Comparison of ENCODE assay signal across 9 mouse cellular contexts in the genomic region with DNA sequence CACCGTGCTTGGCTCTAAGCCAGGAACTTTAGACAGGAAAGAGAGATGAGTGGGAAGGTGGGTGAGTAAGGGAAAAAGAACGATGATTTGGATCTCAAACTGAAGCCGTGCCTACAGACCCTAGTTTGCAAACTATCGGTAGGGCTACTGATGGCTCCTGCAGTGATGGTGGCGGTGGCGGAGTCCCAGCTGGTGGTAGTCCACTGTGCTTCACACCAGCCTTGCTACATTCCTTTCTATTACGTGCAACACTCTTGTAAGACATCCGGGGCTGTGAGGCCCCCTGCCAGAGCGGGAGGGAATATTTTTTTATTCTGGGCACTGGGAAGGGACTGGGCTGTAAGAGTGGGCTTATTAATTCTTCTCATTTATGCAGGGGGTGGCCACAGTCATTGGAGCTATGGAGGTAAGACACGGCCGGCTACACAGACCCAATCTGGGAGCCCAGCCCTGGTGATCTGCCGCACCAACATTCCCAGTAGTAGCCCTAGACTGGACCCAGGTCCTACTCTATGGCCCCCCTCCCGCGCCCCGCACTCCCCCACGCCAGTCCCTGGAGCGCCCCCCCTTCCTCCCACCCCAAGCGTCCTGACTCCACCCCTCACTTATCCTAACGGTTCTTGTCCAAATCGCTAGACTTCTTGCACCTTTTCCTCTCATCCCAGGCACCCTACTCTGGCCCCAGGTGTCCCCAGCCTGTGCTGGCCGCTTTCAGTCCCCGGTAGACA. TPM values are rescaled to one million over a fixed set of nuclear protein-coding genes. Genes with fewer than 3 reads are reported as not detected.
DNase-seq lines count a peak whose midpoint lies in the region; ATAC-seq and TF ChIP-seq lines count a peak whose summit lies in the region.
"Had no signal": no experiment of that assay in that cellular context is flagged by ENCODE, and none has a peak within 500 bp of the region (broad histone marks: within the 10 kb centered on the region; RNA-seq: fewer than 3 reads in every experiment).

No protein-coding gene starts in this region.

- intact Hi-C loops in gastrocnemius, adult 2 months (cut with DNase I): no loop called here

- in situ Hi-C loops in ES-E14 (cut with MboI; ENCODE audit: low sequenced_read_pairs in 2 of 2, unreplicated experiment in 2 of 2): no loop called here

- WGBS in hindbrain, embryonic 11.5 days: 9% methylated on average over 21 of the region's 22 CpGs
- 3% methylated on average over 21 of the region's 22 CpGs for WGBS in lung, postnatal 0 days

- H3K4me3 ChIP-seq in gastrocnemius, adult 2 months: peak overlapping the region; percentile 61
- peak overlapping the region; percentile 53 to 55 for H3K4me3 ChIP-seq in ES-E14 (ENCODE audit: insufficient read depth in 1 of 2, low read depth in 1 of 2, low read length in 2 of 2, poor library complexity in 1 of 2, severe bottlenecking in 1 of 2)
- H3K4me3 ChIP-seq in hindbrain, embryonic 11.5 days (ENCODE audit: low read depth, low read length): peak overlapping the region; percentile 19
- H3K4me3 ChIP-seq in lung, postnatal 0 days (ENCODE audit: low read depth, low read length): peak overlapping the region; percentile 43

- DNase-seq in gastrocnemius, adult 2 months: no peak
- DNase-seq in gastrocnemius, adult 18-20 months (ENCODE audit: low spot score): no peak
- no peak for DNase-seq in ES-E14 (ENCODE audit: low read depth, low spot score)
- no peak for DNase-seq in hindbrain, embryonic 11.5 days (ENCODE audit: low spot score)
- peak; percentile 75 for DNase-seq in lung, postnatal 0 days (ENCODE audit: low spot score)
- DNase-seq in c-Kit-positive CD71-positive TER-119-positive erythroid progenitor cells, embryonic 14.5 days (ENCODE audit: low spot score): no peak
- no peak for DNase-seq in layer of hippocampus, adult 11-12 months (ENCODE audit: low spot score)
- no peak for DNase-seq in thymus, postnatal 10 days (ENCODE audit: low spot score in 2 of 2)

- ATAC-seq in hindbrain, embryonic 11.5 days (ENCODE audit: low FRiP score): peak; percentile 27; the same call in 1 of the 2 replicates
- ATAC-seq in lung, postnatal 0 days: peak; percentile 74
- ATAC-seq: Patski had no signal

- no peak for TF ChIP-seq CTCF in gastrocnemius, adult 2 months (IDR thresholded peaks at IDR 0.05)
- TF ChIP-seq CTCF in lung, postnatal 0 days (IDR thresholded peaks at IDR 0.05): peak; percentile 43

- TF ChIP-seq EP300 in lung, postnatal 0 days (IDR thresholded peaks at IDR 0.05): no peak

- H3K36me3 ChIP-seq in ES-E14 (ENCODE audit: control insufficient read depth, insufficient read depth, low read length, poor library complexity, severe bottlenecking): no peaks in the 10 kb centered on the region
- no peaks in the 10 kb centered on the region for H3K36me3 ChIP-seq in hindbrain, embryonic 11.5 days (ENCODE audit: control insufficient read depth, insufficient read depth, low read length)
- H3K36me3 ChIP-seq in lung, postnatal 0 days (ENCODE audit: insufficient read depth, low read length): no peaks in the 10 kb centered on the region

- peaks cover 3 to 23% of the 10 kb centered on the region in 2 experiments; a peak in 3 of 4 replicates for H3K4me1 ChIP-seq in ES-E14 (ENCODE audit: control insufficient read depth in 2 of 2, insufficient read depth in 2 of 2, low read length in 2 of 2, poor library complexity in 1 of 2)
- 0 out of 2 replicates have a peak, but pooled peaks cover 4% of the 10 kb centered on the region for H3K4me1 ChIP-seq in hindbrain, embryonic 11.5 days (replicated peaks; ENCODE audit: control insufficient read depth, insufficient read depth, low read length)
- H3K4me1 ChIP-seq in lung, postnatal 0 days (ENCODE audit: insufficient read depth, low read depth, low read length): peaks cover 5% of the 10 kb centered on the region; the same call in 1 of the 2 replicates

- peak overlapping the region; percentile 48 for H3K4me2 ChIP-seq in hindbrain, embryonic 11.5 days (replicated peaks; ENCODE audit: low read depth, low read length)
- H3K4me2 ChIP-seq in lung, postnatal 0 days (replicated peaks; ENCODE audit: low read depth, low read length): peak overlapping the region; percentile 83

- H3K27ac ChIP-seq in gastrocnemius, adult 2 months: no peak overlapping the region
- H3K27ac ChIP-seq in ES-E14 (ENCODE audit: insufficient read depth, low read depth, low read length, poor library complexity, severe bottlenecking): no peak overlapping the region
- no peak overlapping the region for H3K27ac ChIP-seq in hindbrain, embryonic 11.5 days (ENCODE audit: low read depth, low read length)
- H3K27ac ChIP-seq in lung, postnatal 0 days (ENCODE audit: low read length): peak overlapping the region; percentile 11; the same call in 1 of the 2 replicates

- H3K27me3 ChIP-seq in hindbrain, embryonic 11.5 days (ENCODE audit: control insufficient read depth, insufficient read depth, low read length): peaks cover 4% of the 10 kb centered on the region; the same call in 1 of the 2 replicates
- H3K27me3 ChIP-seq in lung, postnatal 0 days (replicated peaks; ENCODE audit: insufficient read depth, low read length): no peaks in the 10 kb centered on the region; the same call in 1 of the 2 replicates
- H3K27me3 ChIP-seq: Patski had no signal

- H3K9me3 ChIP-seq in ES-E14 (ENCODE audit: control insufficient read depth, insufficient read depth, low read depth, low read length): no peaks in the 10 kb centered on the region
- H3K9me3 ChIP-seq in hindbrain, embryonic 11.5 days (ENCODE audit: control insufficient read depth, low read length): no peaks in the 10 kb centered on the region
- no peaks in the 10 kb centered on the region for H3K9me3 ChIP-seq in lung, postnatal 0 days (ENCODE audit: low read length)

- H3K9ac ChIP-seq in ES-E14 (ENCODE audit: insufficient read depth, low read depth, low read length, poor library complexity, severe bottlenecking): 0 out of 2 replicates have a peak overlapping the region, but pooled peaks have one; percentile 5
- peak overlapping the region; percentile 44; the same call in 1 of the 2 replicates for H3K9ac ChIP-seq in hindbrain, embryonic 11.5 days (ENCODE audit: low read depth, low read length)
- no peak overlapping the region for H3K9ac ChIP-seq in lung, postnatal 0 days (replicated peaks; ENCODE audit: low read depth)

TF ChIP-seq in ES-E14, 5 proteins besides CTCF, POLR2A, EP300 and RAD21:
- TF ChIP-seq CHD2 (IDR thresholded peaks at IDR 0.05; ENCODE audit: low read depth, low read length) (no peak), ZNF384 (IDR thresholded peaks at IDR 0.05; ENCODE audit: low read depth, low read length) (no peak), ZC3H11A (IDR thresholded peaks at IDR 0.05; ENCODE audit: borderline replicate concordance, low read depth, low read length) (no peak), MAFK (IDR thresholded peaks at IDR 0.05; ENCODE audit: insufficient read depth, low read depth, low read length) (no peak), HCFC1 (IDR thresholded peaks at IDR 0.05; ENCODE audit: borderline replicate concordance, insufficient read depth, low read length) (no peak)

RNA-seq across cellular contexts. Expression of a gene that starts 1.3 kb away (rescaled TPM):
- total RNA-seq in gastrocnemius, adult 2 months (2021): 1 to 10 TPM; 3.7 to 4.8 TPM
- 1 to 10 TPM; 1.4 to 2.6 TPM for total RNA-seq in gastrocnemius, adult 18-20 months (2021)
- total RNA-seq in ES-E14 (2012; rRNA removed): 0.21 and 0.71 TPM in 2 replicates
- polyA plus RNA-seq in hindbrain, embryonic 11.5 days (2014; fragmentation: Nextera tagmentation; extraction: Ambion mirVana): 0.64 and 0.79 TPM in 2 replicates
- 2.1 and 2.6 TPM in 2 replicates for polyA plus RNA-seq in lung, postnatal 0 days (2015; fragmentation: Nextera tagmentation; extraction: Ambion mirVana)
- polyA plus RNA-seq: Patski had no signal

RNA-seq across cellular contexts. Expression of a gene that starts 8.6 kb away (rescaled TPM):
- not detected for total RNA-seq in gastrocnemius, adult 2 months (2021)
- total RNA-seq in gastrocnemius, adult 18-20 months (2021): not detected
- total RNA-seq in ES-E14 (2012; rRNA removed): 32.1 and 44.0 TPM in 2 replicates
- polyA plus RNA-seq in hindbrain, embryonic 11.5 days (2014; fragmentation: Nextera tagmentation; extraction: Ambion mirVana): 34.8 and 37.6 TPM in 2 replicates
- 2.4 and 3.5 TPM in 2 replicates for polyA plus RNA-seq in lung, postnatal 0 days (2015; fragmentation: Nextera tagmentation; extraction: Ambion mirVana)

RNA-seq across cellular contexts. Expression of a gene that starts 15.4 kb away (rescaled TPM):
- 10 to 100 TPM; 26.3 to 27.8 TPM for total RNA-seq in gastrocnemius, adult 2 months (2021)
- total RNA-seq in gastrocnemius, adult 18-20 months (2021): 10 to 100 TPM; 21.9 to 26.8 TPM
- total RNA-seq in ES-E14 (2012; rRNA removed): 59.1 and 84.9 TPM in 2 replicates
- 49.1 and 55.4 TPM in 2 replicates for polyA plus RNA-seq in hindbrain, embryonic 11.5 days (2014; fragmentation: Nextera tagmentation; extraction: Ambion mirVana)
- 81.0 and 82.7 TPM in 2 replicates for polyA plus RNA-seq in lung, postnatal 0 days (2015; fragmentation: Nextera tagmentation; extraction: Ambion mirVana)

RNA-seq across cellular contexts. Expression of a gene that starts 15.5 kb away (rescaled TPM):
- over 10,000 TPM in 1 of 2 experiments, 1,000 to 10,000 TPM in 1; 4,293 to 10,756 TPM for total RNA-seq in gastrocnemius, adult 2 months (2021)
- total RNA-seq in gastrocnemius, adult 18-20 months (2021): 1,000 to 10,000 TPM; 6,886 to 8,782 TPM
- total RNA-seq in ES-E14 (2012; rRNA removed): 76.7 and 143 TPM in 2 replicates
- 63.7 and 67.2 TPM in 2 replicates for polyA plus RNA-seq in hindbrain, embryonic 11.5 days (2014; fragmentation: Nextera tagmentation; extraction: Ambion mirVana)
- 84.8 and 89.0 TPM in 2 replicates for polyA plus RNA-seq in lung, postnatal 0 days (2015; fragmentation: Nextera tagmentation; extraction: Ambion mirVana)

RNA-seq across cellular contexts. Expression of a gene that starts 24.6 kb away (rescaled TPM):
- total RNA-seq in gastrocnemius, adult 2 months (2021): not detected
- not detected for total RNA-seq in gastrocnemius, adult 18-20 months (2021)
- total RNA-seq in ES-E14 (2012; rRNA removed): 0.31 TPM in 1 of 2 replicates, not detected in the other
- polyA plus RNA-seq in hindbrain, embryonic 11.5 days (2014; fragmentation: Nextera tagmentation; extraction: Ambion mirVana): not detected in 2 replicates
- not detected in 2 replicates for polyA plus RNA-seq in lung, postnatal 0 days (2015; fragmentation: Nextera tagmentation; extraction: Ambion mirVana)
- polyA plus RNA-seq: Patski had no signal

Comparison
In these comparisons a context has a peak if more than half of its experiments do, and no peak if none do; other contexts are left out.
1. RNA of a gene that starts 8.6 kb away (total RNA-seq): 32.1 to 44.0 TPM in ES-E14; not detected in gastrocnemius, adult 2 months and not detected in gastrocnemius, adult 18-20 months; every median in the first group is over 10 times any median in the second.
2. Peak in every context shown above with its lines, with median percentiles within 50 percentile points of each other: H3K4me3 ChIP-seq.